Mouse (Mus musculus): ENCODE results near the gene Ddc.

DNA sequence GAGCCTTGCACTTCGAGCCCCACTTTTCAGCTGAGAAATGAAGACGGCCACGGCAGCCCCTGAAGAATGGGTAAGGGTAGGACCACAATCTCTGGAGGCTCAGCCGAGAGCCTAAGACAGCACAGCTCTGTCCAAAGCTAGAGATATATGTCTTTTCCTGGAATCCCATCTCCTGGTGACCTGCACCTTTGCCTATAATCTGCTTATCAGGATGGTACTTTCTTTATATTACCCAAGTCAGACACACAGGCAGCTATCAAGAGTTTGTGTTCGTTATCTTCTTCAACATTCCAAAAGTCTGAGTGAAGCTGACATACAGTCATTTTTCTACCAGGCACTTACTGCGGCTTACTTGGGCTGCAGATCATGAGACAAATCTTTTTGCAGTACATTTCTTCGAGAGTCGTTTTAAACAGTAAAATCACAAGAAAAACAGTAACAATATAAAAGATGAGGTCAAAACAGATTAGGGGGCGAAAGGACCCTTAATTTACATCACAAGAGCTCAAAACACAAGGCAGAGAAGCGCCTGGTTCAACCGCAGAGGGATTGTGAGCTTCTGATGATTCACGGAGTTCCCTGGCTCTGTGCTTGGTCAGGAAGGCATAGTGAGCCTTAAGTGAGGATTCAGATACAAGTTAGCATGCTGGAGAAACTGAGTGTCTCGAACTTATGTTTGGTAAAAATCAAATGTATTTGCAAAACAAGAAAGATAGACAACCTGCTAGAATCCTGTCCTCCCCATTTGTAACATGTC, 16.7 kb downstream of the Ddc start:
- no peak for TF ChIP-seq CTCF (IDR thresholded peaks at IDR 0.05; ENCODE audit: control insufficient read depth, insufficient read depth, insufficient replicate concordance, low read depth, low read length)
- TF ChIP-seq POLR2A (IDR thresholded peaks at IDR 0.05; ENCODE audit: control insufficient read depth, low read depth, low read length): no peak
